Mouse (Mus musculus): ENCODE data around the gene Gm9970. TPM values are rescaled to one million over a fixed set of nuclear protein-coding genes. Genes with fewer than 3 reads are reported as not detected.
"Not testable (repeated sequence)": the region's sequence is repeated elsewhere in the genome, so short reads cannot be mapped to it uniquely, and the experiment has no call there.

Gene Gm9970
- total RNA-seq, 2 experiments from 2014 or later: not detected

GRCm38 (mm10) chr5:31221304-31221945 is 19.6 kb downstream of the Gm9970 start:
- no peak for DNase-seq

DNA sequence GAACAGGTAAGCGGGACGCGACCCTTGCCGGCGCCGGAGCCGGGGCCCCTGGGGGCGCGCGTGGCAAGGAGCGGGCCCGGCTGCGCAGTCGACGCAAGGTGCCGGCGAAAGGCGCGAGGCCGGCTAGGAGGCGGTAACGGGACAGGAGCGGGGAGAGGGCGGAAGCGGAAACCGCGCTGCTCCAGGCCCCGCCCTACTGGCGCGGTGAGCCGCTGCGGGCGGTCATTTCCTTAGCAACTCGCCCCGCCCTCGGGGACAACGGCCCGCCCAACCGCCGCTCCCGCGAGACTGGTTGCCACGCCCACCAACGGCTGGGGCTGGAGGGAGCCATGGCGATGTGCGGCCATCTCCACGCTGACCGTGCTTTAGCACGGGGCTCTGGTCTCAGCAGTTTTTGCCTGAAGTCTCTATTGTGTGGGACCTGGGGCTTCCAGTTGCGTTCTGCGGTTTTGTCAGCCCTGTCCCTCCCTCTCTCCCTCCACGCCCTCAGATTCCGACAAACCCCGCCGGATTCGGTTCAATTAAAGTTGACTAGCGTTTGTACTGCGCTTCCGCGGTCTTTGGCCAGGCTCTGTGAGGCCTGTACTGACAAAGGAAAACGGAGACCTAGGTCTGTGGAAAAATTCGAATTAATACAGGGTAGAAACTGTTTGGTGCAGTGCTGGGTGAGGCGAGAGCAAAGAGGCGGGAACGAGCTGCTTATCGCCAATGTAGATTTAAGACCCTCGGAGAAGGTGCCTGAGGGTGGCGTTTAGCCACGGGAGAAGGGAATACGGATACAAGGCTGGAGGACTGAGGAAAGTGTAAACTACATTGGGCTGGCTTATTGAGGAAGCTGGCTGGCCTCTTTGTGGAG is 20.4 kb downstream of the Gm9970 start, which contains the start of gene Ppm1g:
TSS of gene Ppm1g (minus strand) at position 240 of the 856 bp plus-strand sequence.
- DNase-seq: peak; percentile 97

GRCm38 (mm10) chr5:31219911-31220447 is 21.1 kb downstream of the Gm9970 start:
- no peak for DNase-seq

- no peak for DNase-seq
Observed at GRCm38 (mm10) chr5:31219474-31219873, 21.6 kb downstream of the Gm9970 start.

DNA sequence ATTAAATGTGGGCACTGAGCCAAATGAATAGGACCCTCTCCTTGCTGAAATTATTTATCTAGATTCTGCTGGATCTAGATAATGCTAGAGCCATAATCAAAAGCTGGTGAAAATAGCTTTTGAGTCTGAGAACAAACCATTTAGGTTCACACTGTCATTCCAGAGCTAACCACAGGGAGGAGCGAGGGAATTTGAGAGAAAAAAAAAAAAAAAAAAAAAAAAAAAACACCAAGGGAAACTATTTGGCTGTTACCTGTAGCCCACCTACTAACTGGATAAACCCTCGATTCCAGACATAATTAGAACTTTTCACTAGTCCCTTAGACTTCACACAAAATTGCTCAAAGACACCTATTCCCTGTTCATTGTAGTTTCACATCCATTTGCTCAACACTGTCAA is 22.0 kb downstream of the Gm9970 start:
- no peak for DNase-seq

- DNase-seq: no peak
Observed at GRCm38 (mm10) chr5:31218294-31218693, 22.7 kb downstream of the Gm9970 start.

GRCm38 (mm10) chr5:31216554-31216953 is 24.5 kb downstream of the Gm9970 start:
- not testable (repeated sequence) for DNase-seq

- DNase-seq: no peak
Observed at GRCm38 (mm10) chr5:31204421-31204820, 36.6 kb downstream of the Gm9970 start.

GRCm38 (mm10) chr5:31203866-31204265 is 37.2 kb downstream of the Gm9970 start:
- DNase-seq: no peak

DNA sequence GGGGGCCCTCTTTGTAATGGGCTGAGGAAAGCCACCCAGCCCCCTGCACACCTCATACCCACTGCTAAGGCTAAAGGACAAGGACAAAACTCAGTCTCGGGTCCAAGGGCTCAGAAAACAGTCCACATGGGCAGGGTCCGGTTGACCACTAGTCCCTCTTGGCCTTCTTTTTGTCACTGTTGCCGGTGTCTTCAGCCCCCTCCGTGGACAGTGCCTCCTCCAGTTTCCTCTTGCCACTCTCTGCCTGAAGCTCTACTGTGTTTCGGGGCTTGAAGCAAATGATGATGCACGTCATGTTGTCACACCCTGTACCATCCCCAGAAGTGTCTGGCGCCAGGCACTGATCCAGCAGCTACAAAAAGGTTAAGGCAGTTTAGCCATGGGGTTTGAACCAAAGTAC is 38.1 kb downstream of the Gm9970 start:
- no peak for DNase-seq

DNA sequence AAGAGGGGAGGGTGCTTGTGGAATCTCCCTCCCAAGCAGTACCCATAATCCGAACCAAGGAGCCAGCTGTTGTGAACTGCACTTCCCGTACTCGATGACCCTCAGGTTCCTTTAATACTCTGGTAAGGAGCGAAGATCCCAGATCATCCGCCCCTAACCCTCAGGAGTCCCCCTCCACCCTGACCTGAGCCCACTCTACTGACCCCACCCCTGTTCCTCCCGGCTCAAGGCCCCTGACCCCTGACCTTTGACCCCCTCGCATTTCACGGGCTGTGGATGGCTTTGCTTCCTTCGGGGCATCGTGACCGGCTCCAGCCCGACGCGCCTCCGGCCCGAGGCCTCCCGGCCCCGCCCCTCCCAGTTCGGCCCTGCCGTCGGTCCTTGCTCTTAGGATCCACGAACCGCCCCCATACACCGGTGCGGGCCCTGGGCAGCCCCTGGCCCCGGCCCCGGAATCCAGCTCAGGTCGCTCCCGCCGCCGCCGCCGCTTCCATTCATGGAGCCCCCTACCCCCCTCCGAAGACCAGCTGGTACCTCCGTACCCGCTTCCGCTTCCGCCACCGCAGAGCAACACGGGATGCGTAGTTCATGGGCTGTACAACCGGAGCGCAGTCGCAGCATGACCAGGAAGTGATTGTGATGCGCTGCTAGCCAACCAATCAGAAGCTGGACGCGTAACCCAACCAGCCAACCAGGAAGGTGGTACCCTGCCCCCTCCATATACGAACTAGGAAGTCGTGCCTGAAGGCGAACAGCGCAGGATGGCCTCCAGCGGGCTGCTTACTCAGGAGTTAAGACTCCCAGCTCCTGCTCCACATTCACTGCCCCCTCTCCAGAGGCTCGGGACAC is 39.1 kb downstream of the Gm9970 start, which contains the start of gene Zfp513:
TSS of gene Zfp513 (minus strand) at position 562 of the 849 bp plus-strand sequence.
- DNase-seq: peak; percentile 97

DNA sequence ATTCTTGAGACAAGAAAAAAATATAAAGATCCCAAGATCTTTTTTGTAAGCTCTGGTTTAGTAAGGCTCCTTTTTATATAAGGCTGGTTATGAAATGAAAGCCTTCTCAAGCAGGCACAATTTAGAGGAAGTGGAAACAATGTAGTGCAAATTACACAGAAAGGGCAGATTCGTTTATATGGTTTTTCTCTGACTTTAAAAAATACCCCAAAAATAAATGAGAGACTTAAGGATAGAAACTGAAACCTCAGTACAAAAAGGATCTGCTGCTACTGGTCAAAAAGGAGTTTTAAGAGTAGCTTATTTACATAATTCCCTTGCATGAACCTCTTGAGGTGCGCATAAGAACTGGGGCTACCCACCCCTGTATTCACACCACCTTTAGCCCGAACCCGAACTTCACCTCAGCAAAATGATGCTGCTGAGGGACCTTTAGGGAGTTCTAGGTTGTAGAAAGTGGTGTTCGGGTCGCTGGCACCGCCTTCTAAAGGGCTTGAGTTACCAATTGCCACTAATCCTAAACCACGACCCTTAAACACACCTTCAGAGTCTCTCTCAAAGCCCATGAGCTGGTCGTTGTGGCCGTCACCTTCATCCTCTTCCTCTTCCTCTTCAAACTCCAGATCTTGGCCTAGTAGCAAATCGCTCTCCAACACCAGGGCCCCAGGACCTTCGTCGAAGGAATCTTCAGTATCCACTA is 39.8 kb downstream of the Gm9970 start:
- DNase-seq: no peak

DNA sequence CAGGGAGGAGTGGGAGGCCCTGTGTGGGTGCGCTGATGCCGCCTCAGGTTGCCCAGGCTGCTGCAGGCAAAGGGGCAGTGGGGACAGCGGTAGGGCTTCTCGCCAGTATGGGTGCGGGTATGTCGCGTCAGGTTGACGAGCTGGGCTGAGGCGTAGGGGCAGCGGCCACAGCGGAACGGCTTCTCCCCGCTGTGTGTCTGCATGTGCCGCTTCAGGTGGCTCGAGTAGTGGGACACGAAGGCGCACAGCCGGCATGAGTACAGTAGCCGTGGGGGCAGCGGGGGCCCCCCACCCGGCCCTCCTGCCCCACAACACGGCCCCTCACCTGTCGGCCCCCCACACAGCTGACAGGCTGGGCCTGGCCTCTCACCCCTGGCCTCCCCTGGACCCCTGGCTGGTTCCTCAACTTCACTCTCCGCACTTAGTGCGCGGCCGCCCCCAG is 40.7 kb downstream of the Gm9970 start:
- DNase-seq: no peak

- DNase-seq: no peak
Observed at GRCm38 (mm10) chr5:31199893-31200292, 41.1 kb downstream of the Gm9970 start.

- no peak for DNase-seq
Observed at GRCm38 (mm10) chr5:31199321-31199892, 41.6 kb downstream of the Gm9970 start.

GRCm38 (mm10) chr5:31198616-31199320 is 42.3 kb downstream of the Gm9970 start:
- DNase-seq: no peak

DNA sequence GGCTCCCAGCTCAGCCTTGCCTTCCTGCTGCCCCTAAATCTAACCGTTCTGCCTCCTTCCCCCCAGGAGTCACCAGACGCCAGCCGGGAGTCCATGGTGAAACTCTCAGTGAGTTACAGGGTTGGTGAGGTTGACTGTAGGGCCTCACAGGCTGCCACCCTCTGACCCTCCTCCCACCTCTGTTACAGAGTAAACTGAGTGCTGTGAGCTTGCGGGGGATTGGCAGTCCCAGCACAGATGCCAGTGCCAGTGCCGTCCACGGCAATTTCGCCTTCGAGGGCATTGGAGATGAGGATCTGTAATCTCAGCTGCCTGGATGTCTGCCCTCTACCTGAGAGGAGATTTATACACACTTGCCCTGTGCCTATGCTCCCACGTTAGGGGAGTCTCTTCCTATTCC is 42.9 kb downstream of the Gm9970 start:
- DNase-seq: no peak

DNA sequence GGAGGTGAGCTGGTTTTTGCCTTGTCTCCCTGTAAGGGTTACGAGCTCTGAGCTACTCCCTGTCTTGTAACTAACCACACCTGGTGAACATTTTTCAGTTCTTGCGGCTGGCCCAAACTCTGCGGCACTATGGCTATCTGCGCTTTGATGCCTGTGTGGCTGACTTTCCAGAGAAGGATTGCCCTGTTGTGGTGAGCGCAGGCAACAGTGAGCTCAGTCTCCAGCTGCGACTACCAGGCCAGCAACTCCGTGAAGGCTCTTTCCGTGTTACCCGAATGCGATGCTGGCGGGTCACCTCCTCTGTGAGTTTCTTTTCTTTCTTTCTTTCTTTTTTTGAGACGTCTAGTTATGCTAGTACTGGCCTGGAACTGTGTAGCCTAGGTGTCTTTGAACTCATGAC is 44.0 kb downstream of the Gm9970 start:
- DNase-seq: no peak

DNA sequence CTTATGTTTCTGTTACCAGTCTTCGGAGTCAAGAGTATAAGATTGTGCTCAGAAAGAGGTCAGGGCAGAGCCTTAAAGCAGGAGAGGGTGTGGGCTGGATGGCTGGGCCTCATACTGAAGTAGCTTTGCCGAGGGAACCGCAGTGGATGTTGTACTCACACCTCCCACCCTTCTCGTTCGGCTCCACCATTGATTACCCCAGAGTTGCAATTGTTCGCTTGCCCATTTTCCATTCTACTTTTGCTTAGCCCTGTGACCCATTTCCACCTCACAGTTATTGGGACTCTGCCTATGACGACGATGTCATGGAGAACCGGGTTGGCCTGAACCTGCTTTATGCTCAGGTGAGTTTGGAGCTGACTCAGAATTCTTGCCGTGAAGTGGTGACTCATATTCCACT is 44.8 kb downstream of the Gm9970 start:
- DNase-seq: no peak

- DNase-seq: no peak
Observed at GRCm38 (mm10) chr5:31195671-31196070, 45.4 kb downstream of the Gm9970 start.

Measured in gastrocnemius, postnatal 25 days (tissue).